Mouse (Mus musculus) stomach, postnatal 0 days (tissue): ENCODE data around the gene Icam2. TPM values are rescaled to one million over a fixed set of nuclear protein-coding genes. Genes with fewer than 3 reads are reported as not detected.

Experiments used
- ATAC-seq: fragments of 200-750 bp; cut with Nextera tagmentation; 2 replicates; pipeline ENCODE4 v1.8.0; 2017; ENCODE audit not compliant: low FRiP score, low TSS enrichment
- DNase-seq: peaks from one replicate; pipeline ENCODE4 v3.0.0-alpha.2; 2016; ENCODE audit warnings: low spot score
- H3K27ac ChIP-seq: fragments of 300-500 bp; sonication (generic); replicated peaks from 2 replicates; pipeline ENCODE4 v1.5.1; 2014; ENCODE audit warnings: mild to moderate bottlenecking, control low read depth
- H3K27me3 ChIP-seq: fragments of 300-500 bp; sonication (generic); 2 replicates; pipeline ENCODE4 v1.6.1; 2014; ENCODE audit warnings: low read length; ENCODE audit not compliant: control insufficient read depth, insufficient read depth
- H3K36me3 ChIP-seq: fragments of 300-500 bp; sonication (generic); 2 replicates; pipeline ENCODE4 v1.6.1; 2014; ENCODE audit warnings: low read length, mixed read lengths; ENCODE audit not compliant: control insufficient read depth, insufficient read depth
- H3K4me1 ChIP-seq: fragments of 300-500 bp; sonication (generic); replicated peaks from 2 replicates; pipeline ENCODE4 v1.6.1; 2014; ENCODE audit warnings: antibody characterized with exemption; ENCODE audit not compliant: control insufficient read depth, insufficient read depth
- H3K4me2 ChIP-seq: fragments of 300-500 bp; sonication (generic); replicated peaks from 2 replicates; pipeline ENCODE4 v1.6.1; 2014; ENCODE audit warnings: low read depth, mild to moderate bottlenecking, control low read depth, moderate library complexity
- H3K4me3 ChIP-seq: fragments of 300-500 bp; sonication (generic); 2 replicates; pipeline ENCODE4 v1.5.1; 2014; ENCODE audit warnings: low read depth, low read length, control low read depth
- H3K9ac ChIP-seq: fragments of 300-500 bp; sonication (generic); 2 replicates; pipeline ENCODE4 v1.6.1; 2014; ENCODE audit warnings: mild to moderate bottlenecking, low read length, control low read depth, mixed read lengths
- H3K9me3 ChIP-seq: fragments of 300-500 bp; sonication (generic); 2 replicates; pipeline ENCODE4 v1.6.1; 2016; ENCODE audit warnings: low read length; ENCODE audit not compliant: control insufficient read depth
- CTCF ChIP-seq: IDR thresholded peaks from 2 replicates; pipeline ENCODE4 v1.5.1; 2016; ENCODE audit warnings: antibody characterized with exemption, low read depth, mild to moderate bottlenecking, moderate library complexity
- EP300 ChIP-seq: optimal IDR thresholded peaks from 2 replicates; pipeline ENCODE3; 2016; ENCODE audit warnings: antibody characterized with exemption
- WGBS: fragments of 180-500 bp; shearing (Covaris S2); extraction: QIAGEN DNeasy Blood & Tissue Kit; methylation state at CpG from one replicate; pipeline ENCODE4 v1.1.7; 2014; 5-methylcytosine and 5-hydroxymethylcytosine counted together
- polyA plus RNA-seq: library from polyadenylated mRNA; unstranded; fragments of >200 nt; fragmentation: Nextera tagmentation; extraction: Ambion mirVana; gene quantifications from 2 replicates; pipeline ENCODE4 v1.2.1, GENCODE M21; 2015

Gene Icam2
- polyA plus RNA-seq, 1 experiment from 2014 or later: 12.7 TPM

GRCm38 (mm10) chr11:106416331-106416730 lies 28.5 kb upstream of the Icam2 start:
- H3K36me3 ChIP-seq: 0 out of 2 replicates have a peak, but pooled peaks cover 3% of the 10 kb centered on the region
- DNase-seq: no peak
- H3K9ac ChIP-seq: no peak overlapping the region
- 64% methylated on average over 3 of the region's 3 CpGs for WGBS
- H3K27ac ChIP-seq: peak overlapping the region; percentile 13; the same call in 1 of the 2 replicates
- TF ChIP-seq CTCF (no peak), EP300 (no peak)
- H3K27me3 ChIP-seq: no peaks in the 10 kb centered on the region
- no peaks in the 10 kb centered on the region for H3K4me1 ChIP-seq
- H3K4me2 ChIP-seq: no peak overlapping the region
- ATAC-seq: no peak
- H3K9me3 ChIP-seq: no peaks in the 10 kb centered on the region
- H3K4me3 ChIP-seq: no peak overlapping the region

DNA sequence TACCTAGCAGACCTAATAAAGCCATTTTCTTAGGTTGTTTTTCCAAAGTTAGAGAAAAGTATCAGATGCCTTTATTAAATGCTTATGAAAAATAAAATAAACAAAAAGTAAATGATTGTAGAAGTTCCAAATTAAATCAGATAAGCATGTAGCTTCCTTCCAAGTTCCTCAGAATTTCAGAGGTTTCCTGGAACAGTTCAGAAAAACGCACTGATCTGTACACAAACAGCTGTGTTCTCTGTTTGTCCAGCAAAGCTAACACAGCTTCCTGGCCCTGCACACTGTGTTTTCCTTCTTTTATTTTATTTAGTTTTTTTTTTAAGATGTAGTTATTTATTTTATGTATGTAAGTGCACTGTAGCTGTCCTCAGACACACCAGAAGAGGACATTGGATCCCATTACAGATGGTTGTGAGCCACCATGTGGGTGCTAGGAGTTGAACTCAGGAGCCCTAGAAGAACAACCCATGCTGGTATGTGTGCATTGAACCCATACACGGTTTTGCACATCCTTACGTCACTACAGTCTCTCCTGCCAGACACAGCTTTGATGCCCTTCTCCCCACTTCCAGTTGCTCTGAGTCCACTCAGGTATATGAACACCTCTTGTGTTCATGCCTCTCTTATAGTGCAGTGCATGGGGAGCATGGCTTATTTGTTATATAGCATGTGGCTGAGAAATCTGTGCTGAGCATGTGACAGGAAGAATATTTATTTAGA lies 24.9 kb upstream of the Icam2 start:
- no peak overlapping the region for H3K27ac ChIP-seq
- H3K27me3 ChIP-seq: no peaks in the 10 kb centered on the region
- peaks cover 11% of the 10 kb centered on the region for H3K36me3 ChIP-seq
- DNase-seq: no peak
- no peak overlapping the region for H3K9ac ChIP-seq
- no peaks in the 10 kb centered on the region for H3K9me3 ChIP-seq
- ATAC-seq: no peak
- H3K4me3 ChIP-seq: no peak overlapping the region
- no peaks in the 10 kb centered on the region for H3K4me1 ChIP-seq
- TF ChIP-seq CTCF (no peak), EP300 (no peak)
- 77% methylated on average over 3 of the region's 3 CpGs for WGBS
- no peak overlapping the region for H3K4me2 ChIP-seq

DNA sequence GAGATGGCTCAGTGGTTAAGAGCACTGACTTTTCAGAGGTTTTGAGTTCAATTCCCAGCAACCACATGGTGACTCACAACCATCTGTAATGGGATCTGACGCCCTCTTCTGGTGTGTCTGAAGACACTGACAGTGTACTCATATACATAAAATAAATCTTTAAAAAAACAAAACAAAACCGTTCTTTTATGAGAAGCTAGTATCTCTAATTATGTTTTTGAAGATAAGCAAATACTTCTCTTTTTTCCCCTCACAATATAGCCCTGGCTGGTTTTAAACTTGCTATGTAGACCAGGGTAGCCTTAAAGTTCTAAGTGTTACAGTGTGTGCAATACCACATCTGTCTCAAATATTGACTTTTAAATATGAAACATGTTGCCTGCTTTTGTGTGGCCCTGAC lies 23.3 kb upstream of the Icam2 start:
- no peak overlapping the region for H3K27ac ChIP-seq
- H3K9me3 ChIP-seq: no peaks in the 10 kb centered on the region
- no peaks in the 10 kb centered on the region for H3K27me3 ChIP-seq
- no peak overlapping the region for H3K9ac ChIP-seq
- H3K4me2 ChIP-seq: no peak overlapping the region
- peaks cover 18% of the 10 kb centered on the region for H3K36me3 ChIP-seq
- 71% methylated on average over 2 of the region's 2 CpGs for WGBS
- ATAC-seq: no peak
- no peaks in the 10 kb centered on the region for H3K4me1 ChIP-seq
- no peak overlapping the region for H3K4me3 ChIP-seq
- DNase-seq: no peak
- TF ChIP-seq CTCF: no peak
- TF ChIP-seq EP300: no peak

DNA sequence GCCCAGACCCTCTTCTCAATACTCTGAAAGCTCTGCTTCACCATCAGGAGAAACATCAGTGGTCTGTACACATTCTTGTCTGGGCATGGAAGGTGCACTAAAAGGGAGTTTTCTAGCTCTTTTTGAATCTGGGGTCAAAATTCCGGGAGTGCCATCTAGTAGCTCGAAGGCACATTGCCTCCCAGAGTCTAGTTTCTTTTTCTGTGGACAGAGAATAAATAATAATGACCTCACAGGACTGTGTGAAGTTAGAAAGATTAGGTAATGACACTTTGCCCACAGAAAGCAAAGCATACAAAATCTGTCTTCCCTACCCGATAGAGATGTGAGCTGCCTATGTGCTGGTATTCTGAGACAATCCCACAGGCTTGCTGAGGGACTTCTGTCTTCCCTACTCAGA lies 22.6 kb upstream of the Icam2 start:
- DNase-seq (no peak), ATAC-seq (peak; percentile 38; the same call in 1 of the 2 replicates)
- no peak overlapping the region for H3K4me2 ChIP-seq
- H3K4me1 ChIP-seq: no peaks in the 10 kb centered on the region
- no peaks in the 10 kb centered on the region for H3K9me3 ChIP-seq
- TF ChIP-seq CTCF (no peak), EP300 (no peak)
- WGBS: 59% methylated on average over 3 of the region's 3 CpGs
- peaks cover 18% of the 10 kb centered on the region for H3K36me3 ChIP-seq
- no peak overlapping the region for H3K4me3 ChIP-seq
- H3K27me3 ChIP-seq: no peaks in the 10 kb centered on the region
- H3K9ac ChIP-seq: no peak overlapping the region
- no peak overlapping the region for H3K27ac ChIP-seq

DNA sequence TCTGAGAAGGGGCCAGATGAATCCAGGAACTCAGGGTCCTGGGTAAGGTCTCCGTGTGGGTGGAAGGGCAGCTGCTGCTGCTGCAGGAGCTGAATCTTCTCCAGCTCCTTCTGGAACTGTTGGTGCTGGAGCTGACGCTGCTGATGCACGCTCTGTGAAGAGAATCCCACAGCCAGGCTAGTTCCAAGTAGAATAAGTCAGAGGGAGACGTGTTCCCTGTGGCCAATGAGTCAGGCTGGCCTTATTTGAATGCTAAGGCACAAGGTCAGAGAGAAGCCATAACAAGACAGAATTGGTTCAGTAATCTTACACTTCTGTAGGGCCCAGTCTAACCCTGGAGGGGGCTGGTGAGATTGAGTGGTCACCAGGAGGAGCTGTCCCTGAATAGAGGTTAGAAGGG lies 22.1 kb upstream of the Icam2 start:
- H3K9ac ChIP-seq: no peak overlapping the region
- H3K36me3 ChIP-seq: peaks cover 21% of the 10 kb centered on the region
- TF ChIP-seq CTCF (no peak), EP300 (no peak)
- no peaks in the 10 kb centered on the region for H3K4me1 ChIP-seq
- DNase-seq (no peak), ATAC-seq (peak; percentile 21; the same call in 1 of the 2 replicates)
- WGBS: 69% methylated on average over 4 of the region's 4 CpGs
- no peak overlapping the region for H3K27ac ChIP-seq
- H3K27me3 ChIP-seq: no peaks in the 10 kb centered on the region
- H3K4me2 ChIP-seq: no peak overlapping the region
- H3K9me3 ChIP-seq: no peaks in the 10 kb centered on the region
- H3K4me3 ChIP-seq: no peak overlapping the region

- Histone ChIP-seq H3K27me3 (no peaks in the 10 kb centered on the region), H3K4me1 (no peaks in the 10 kb centered on the region), H3K4me2 (no peak overlapping the region), H3K27ac (no peak overlapping the region), H3K36me3 (peaks cover 19% of the 10 kb centered on the region), H3K4me3 (no peak overlapping the region), H3K9me3 (no peaks in the 10 kb centered on the region), H3K9ac (no peak overlapping the region)
- ATAC-seq: no peak
- 90% methylated on average over 8 of the region's 8 CpGs for WGBS
- DNase-seq: no peak
- TF ChIP-seq CTCF (no peak), EP300 (no peak)
Measured at GRCm38 (mm10) chr11:106398481-106398880, 10.6 kb upstream of the Icam2 start.
